Mouse (Mus musculus) liver, embryonic 14.5 days (tissue): ENCODE results near the gene Acbd7.

ENCODE experiments used
- CTCF ChIP-seq: IDR thresholded peaks from 2 replicates; pipeline ENCODE4 v1.5.1; 2016; ENCODE audit warnings: antibody characterized with exemption, low read depth, control low read depth
- EP300 ChIP-seq: IDR thresholded peaks from 2 replicates; pipeline ENCODE4 v1.6.1; 2016; ENCODE audit warnings: antibody characterized with exemption, low read depth

GRCm38 (mm10) chr2:3323132-3323531 is 12.8 kb upstream of the Acbd7 start:
- TF ChIP-seq CTCF (no peak), EP300 (no peak)
